Mouse (Mus musculus) thymus, postnatal 14 days (tissue): ENCODE measurements at regions not wholly inside any gene's neighbourhood (a gene's known extent, or its start where the extent isn't known, plus 50 kb on each side); places are given as distances from the start of the nearest gene placed in this dataset.
A peak's percentile ranks its signal among the peaks of the same experiment; 100 is the strongest.

Experiments
- DNase-seq: peaks from one replicate; pipeline ENCODE4 v3.0.0; 2021

GRCm38 (mm10) chr4:131304361-131304777, 360.2 kb downstream of the Matn1 start:
- DNase-seq, result no peak

GRCm38 (mm10) chr4:131314231-131314630, 370.0 kb downstream of the Matn1 start:
- DNase-seq, result no peak

- DNase-seq, result no peak
Observed at GRCm38 (mm10) chr4:131316041-131316440, 371.9 kb downstream of the Matn1 start.

GRCm38 (mm10) chr4:131322323-131322722, 378.1 kb downstream of the Matn1 start:
- DNase-seq, result no peak

- no peak for DNase-seq
Observed at GRCm38 (mm10) chr4:131324486-131324885, 380.3 kb downstream of the Matn1 start.

GRCm38 (mm10) chr4:131325200-131325599, 381.0 kb downstream of the Matn1 start:
- no peak for DNase-seq

- DNase-seq, result no peak
Observed at GRCm38 (mm10) chr4:131325609-131326008, 381.4 kb downstream of the Matn1 start.

GRCm38 (mm10) chr4:131329398-131329797, 385.2 kb downstream of the Matn1 start:
- DNase-seq, result no peak

- DNase-seq, result no peak
Observed at GRCm38 (mm10) chr4:131331646-131332045, 387.5 kb downstream of the Matn1 start.

- DNase-seq, result no peak
Observed at GRCm38 (mm10) chr4:131336801-131337200, 392.6 kb downstream of the Matn1 start.

- no peak for DNase-seq
Observed at GRCm38 (mm10) chr4:131340993-131341695, 397.0 kb downstream of the Matn1 start.

GRCm38 (mm10) chr4:131346727-131347126, 402.5 kb downstream of the Matn1 start:
- no peak for DNase-seq

- DNase-seq, result no peak
Observed at GRCm38 (mm10) chr4:131350268-131350667, 406.1 kb downstream of the Matn1 start.

- DNase-seq, result no peak
Observed at GRCm38 (mm10) chr4:131354908-131355307, 410.7 kb downstream of the Matn1 start.

GRCm38 (mm10) chr4:131355526-131355991, 411.4 kb downstream of the Matn1 start:
- no peak for DNase-seq

GRCm38 (mm10) chr4:131356316-131356715, 412.1 kb downstream of the Matn1 start:
- DNase-seq, result no peak

GRCm38 (mm10) chr4:131363030-131363429, 418.8 kb downstream of the Matn1 start:
- no peak for DNase-seq

GRCm38 (mm10) chr4:131364671-131365252, 420.6 kb downstream of the Matn1 start:
- peak; percentile 23 for DNase-seq

- no peak for DNase-seq
Observed at GRCm38 (mm10) chr4:131366006-131366405, 421.8 kb downstream of the Matn1 start.

- no peak for DNase-seq
Observed at GRCm38 (mm10) chr4:131366656-131367055, 422.5 kb downstream of the Matn1 start.

GRCm38 (mm10) chr4:131372517-131372916, 428.3 kb downstream of the Matn1 start:
- no peak for DNase-seq

- no peak for DNase-seq
Observed at GRCm38 (mm10) chr4:131373172-131373571, 429.0 kb downstream of the Matn1 start.

- no peak for DNase-seq
Observed at GRCm38 (mm10) chr4:131374527-131375290, 430.5 kb downstream of the Matn1 start.

GRCm38 (mm10) chr4:131381063-131381462, 436.9 kb downstream of the Matn1 start:
- DNase-seq, result no peak
